Mouse (Mus musculus): ENCODE measurements around the gene Olfr432. TPM values are rescaled to one million over a fixed set of nuclear protein-coding genes. Genes with fewer than 3 reads are reported as not detected.

Gene Olfr432
- 0.10 TPM in 1 of 2 replicates, not detected in the other for polyA plus RNA-seq (2012; rRNA removed)

DNA sequence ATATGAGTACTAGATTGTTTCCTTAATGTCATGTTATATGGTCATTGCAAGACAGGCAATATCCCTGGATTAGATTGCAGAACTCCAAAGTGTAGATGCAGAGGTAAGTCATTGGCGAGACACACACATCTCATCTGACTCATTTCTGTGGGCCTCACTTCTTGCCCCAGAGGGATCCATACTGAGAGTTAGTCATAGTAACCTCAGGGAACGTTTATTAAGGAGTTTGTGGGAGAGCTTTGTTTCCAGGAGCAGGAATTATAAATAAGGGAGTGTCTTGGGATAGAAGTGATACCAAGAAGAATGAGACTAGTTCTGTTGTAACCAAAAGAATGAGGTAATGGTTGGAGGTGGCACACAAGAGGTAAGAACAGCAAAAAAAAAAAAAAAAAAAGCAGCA, at the start of gene Olfr432:
Gene Olfr432 (plus strand): TSS at position 313 of the 400 bp plus-strand sequence.

DNA sequence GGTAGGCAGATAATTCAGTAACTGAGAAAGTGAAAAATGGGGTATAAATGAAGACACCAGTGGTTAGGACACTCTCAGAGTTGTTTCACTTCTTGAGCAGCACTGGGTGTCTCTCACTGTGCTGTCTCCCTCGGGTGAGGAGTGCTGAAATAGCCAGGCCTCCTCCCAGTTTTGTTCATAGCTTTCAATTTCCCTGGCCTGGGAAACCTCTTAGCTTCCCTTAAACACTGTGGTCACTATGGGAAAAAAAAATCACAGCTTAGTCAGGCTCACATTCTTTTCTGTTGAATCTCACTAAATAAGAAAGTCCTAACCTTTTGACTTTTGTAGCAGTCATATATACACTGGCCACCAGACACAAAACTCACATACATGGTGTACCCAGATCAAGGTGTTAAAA, 17.3 kb upstream of the Olfr432 start, which contains the start of gene Ifi205:
Gene Ifi205 (minus strand): TSS at position 113 of the 400 bp plus-strand sequence.

DNA sequence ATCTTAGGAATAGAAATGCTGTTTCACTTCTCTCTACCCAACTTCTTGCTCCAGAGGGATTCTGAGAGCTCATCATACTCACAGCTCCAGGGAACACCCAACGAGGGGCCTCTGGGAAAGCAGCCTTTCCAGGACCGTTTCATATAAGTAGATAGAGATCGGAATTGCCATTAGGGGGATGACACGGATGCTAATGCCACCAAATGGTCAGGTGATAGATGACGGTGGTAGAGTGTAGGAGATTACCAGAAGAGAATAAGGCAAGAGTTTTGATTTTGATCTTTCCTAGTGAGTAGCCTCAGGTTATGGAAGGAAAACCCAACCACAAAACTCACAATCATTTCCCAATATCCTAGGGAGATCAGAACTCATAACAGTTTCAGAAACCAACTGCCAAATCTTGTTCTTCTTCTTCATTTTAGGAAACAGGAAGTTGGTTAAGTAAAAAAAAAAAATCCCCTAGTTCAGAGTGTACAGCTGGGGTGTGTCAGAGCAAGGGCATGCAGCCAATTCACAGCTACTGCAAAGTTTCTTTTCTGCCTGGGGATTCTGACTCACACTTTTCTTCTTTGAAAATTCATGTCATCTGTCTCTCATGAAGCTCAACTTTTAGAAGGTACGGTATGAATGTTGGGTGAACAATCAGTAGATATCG, 8.4 kb upstream of the Olfr432 start, which contains the start of gene Olfr433:
Gene Olfr433 (plus strand): TSS at position 183 of the 655 bp plus-strand sequence.

DNA sequence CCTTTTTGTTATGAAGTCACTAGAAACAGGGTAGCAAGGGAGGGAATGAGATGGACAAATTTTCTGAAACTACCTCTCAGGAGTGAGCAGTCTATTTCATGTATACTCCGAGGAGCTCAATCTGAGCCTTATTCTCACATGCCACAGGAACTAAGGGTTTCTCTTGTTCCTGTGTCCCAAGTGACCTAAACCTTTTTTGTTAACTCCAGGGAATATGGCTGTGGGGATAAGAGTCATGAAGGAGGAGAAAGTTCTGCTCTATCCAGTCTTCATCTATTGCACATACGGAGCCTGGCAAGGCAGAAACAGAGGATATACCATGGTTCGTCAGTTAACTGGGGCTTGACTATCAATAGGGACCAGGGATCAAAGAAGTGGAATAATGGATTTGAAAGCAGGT, 17.3 kb downstream of the Olfr432 start, which contains the start of gene Olfr430:
Gene Olfr430 (plus strand): TSS at position 301 of the 400 bp plus-strand sequence.

DNA sequence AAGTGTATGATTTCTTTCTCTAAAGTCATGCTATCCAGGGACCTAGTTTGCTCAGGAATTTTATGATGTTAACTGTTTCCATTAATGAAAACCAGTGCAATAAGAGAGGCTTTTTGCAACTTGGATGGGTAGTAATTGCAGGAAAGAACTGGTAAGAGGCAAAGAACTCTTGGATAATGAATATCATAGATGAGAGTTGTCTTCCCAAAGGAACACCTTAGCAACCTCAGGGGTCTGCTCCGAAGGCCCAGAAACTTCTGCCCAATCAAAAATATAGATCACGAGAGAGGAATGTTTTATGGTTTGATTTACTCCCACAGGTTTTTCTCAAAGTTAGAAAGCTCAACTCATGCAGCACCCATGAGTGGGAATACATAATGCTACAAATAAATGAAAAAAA, 35.0 kb downstream of the Olfr432 start, which contains the start of gene Olfr429:
Gene Olfr429 (plus strand): TSS at position 301 of the 400 bp plus-strand sequence.

DNA sequence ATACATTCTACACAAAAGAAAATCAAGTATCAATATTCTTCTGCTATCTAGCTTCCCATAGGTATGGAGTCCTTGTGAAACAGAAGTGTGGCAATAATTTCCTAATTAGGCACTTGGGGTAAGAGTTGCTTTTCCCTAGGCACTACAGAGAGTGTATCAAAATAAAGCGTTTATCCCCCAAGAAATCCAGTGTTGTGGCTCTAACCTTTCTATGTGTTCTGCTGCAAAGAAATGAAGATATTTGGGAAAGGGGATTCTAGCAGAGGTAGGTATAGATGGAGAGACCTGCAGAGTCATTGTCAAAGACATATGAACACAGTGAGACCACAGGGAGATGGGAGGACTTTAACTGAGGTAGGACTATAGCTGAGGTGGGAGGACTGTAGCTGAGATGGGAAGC, 47.6 kb downstream of the Olfr432 start, which contains the start of gene Olfr427:
Gene Olfr427 (plus strand): TSS at position 301 of the 400 bp plus-strand sequence.

Other genes with a start within 250 kb of the Olfr432 start
- 0.70 and 0.98 TPM in 2 replicates for gene Ifi211, start 136.2 kb upstream of the Olfr432 start, polyA plus RNA-seq (2012; rRNA removed)
- 0.83 and 1.6 TPM in 2 replicates for gene Mndal, start 106.7 kb upstream of the Olfr432 start, polyA plus RNA-seq (2012; rRNA removed)
- gene Ifi203, start 106.5 kb upstream of the Olfr432 start, polyA plus RNA-seq (2012; rRNA removed): 4.3 and 6.1 TPM in 2 replicates
- 0.20 and 0.52 TPM in 2 replicates for gene Ifi202b, start 66.5 kb upstream of the Olfr432 start, polyA plus RNA-seq (2012; rRNA removed)
- 0.51 and 0.52 TPM in 2 replicates for gene Ifi205, start 17.4 kb upstream of the Olfr432 start, polyA plus RNA-seq (2012; rRNA removed)
- 0.24 and 0.25 TPM in 2 replicates for gene Olfr433, start 8.5 kb upstream of the Olfr432 start, polyA plus RNA-seq (2012; rRNA removed)
- not detected in 2 replicates for gene Olfr430, start 17.4 kb downstream of the Olfr432 start, polyA plus RNA-seq (2012; rRNA removed)
- not detected in 2 replicates for gene Olfr429, start 35.1 kb downstream of the Olfr432 start, polyA plus RNA-seq (2012; rRNA removed)
- not detected in 2 replicates for gene Olfr427, start 47.7 kb downstream of the Olfr432 start, polyA plus RNA-seq (2012; rRNA removed)
- gene Olfr231, start 72.0 kb downstream of the Olfr432 start, polyA plus RNA-seq (2012; rRNA removed): not detected in 2 replicates
- not detected in 2 replicates for gene Olfr424, start 82.3 kb downstream of the Olfr432 start, polyA plus RNA-seq (2012; rRNA removed)
- not detected in 2 replicates for gene Olfr420, start 106.4 kb downstream of the Olfr432 start, polyA plus RNA-seq (2012; rRNA removed)
- not detected in 2 replicates for gene Spta1, start 123.6 kb downstream of the Olfr432 start, polyA plus RNA-seq (2012; rRNA removed)
- not detected in 2 replicates for gene Olfr419, start 202.9 kb downstream of the Olfr432 start, polyA plus RNA-seq (2012; rRNA removed)

Measured in ovary, adult 2 months (tissue).